Mouse (Mus musculus) neural tube, embryonic 14.5 days (tissue): ENCODE data around the gene Abhd12. TPM values are rescaled to one million over a fixed set of nuclear protein-coding genes. Genes with fewer than 3 reads are reported as not detected.

Experiments
- ATAC-seq: fragments of 200-750 bp; cut with Nextera tagmentation; 2 replicates; pipeline ENCODE4 v1.8.0; 2017; ENCODE audit warnings: low read depth, mild to moderate bottlenecking, moderate TSS enrichment, moderate library complexity
- H3K27ac ChIP-seq: fragments of 300-500 bp; sonication (generic); 2 replicates; pipeline ENCODE4 v1.5.1; 2014; ENCODE audit warnings: low read depth, mild to moderate bottlenecking, control low read depth, low read length, moderate library complexity, mixed read lengths
- H3K27me3 ChIP-seq: fragments of 300-500 bp; sonication (generic); 2 replicates; pipeline ENCODE4 v1.6.1; 2014; ENCODE audit warnings: low read length; ENCODE audit not compliant: control insufficient read depth, insufficient read depth
- H3K36me3 ChIP-seq: fragments of 300-500 bp; sonication (generic); 2 replicates; pipeline ENCODE4 v1.6.1; 2014; ENCODE audit warnings: low read length, mixed read lengths; ENCODE audit not compliant: control insufficient read depth, insufficient read depth
- H3K4me1 ChIP-seq: fragments of 300-500 bp; sonication (generic); 2 replicates; pipeline ENCODE4 v1.6.1; 2014; ENCODE audit warnings: low read length; ENCODE audit not compliant: control insufficient read depth, insufficient read depth
- H3K4me2 ChIP-seq: fragments of 300-500 bp; sonication (generic); 2 replicates; pipeline ENCODE4 v1.6.1; 2014; ENCODE audit warnings: mild to moderate bottlenecking, low read depth, low read length, control low read depth
- H3K4me3 ChIP-seq: fragments of 300-500 bp; sonication (generic); 2 replicates; pipeline ENCODE4 v1.5.1; 2014; ENCODE audit warnings: low read depth, low read length, control low read depth, mixed read lengths
- H3K9ac ChIP-seq: fragments of 300-500 bp; sonication (generic); replicated peaks from 2 replicates; pipeline ENCODE4 v1.6.1; 2014; ENCODE audit warnings: low read depth, mild to moderate bottlenecking, control low read depth, low read length, mixed read lengths
- H3K9me3 ChIP-seq: fragments of 300-500 bp; sonication (generic); 2 replicates; pipeline ENCODE4 v1.6.1; 2016; ENCODE audit warnings: low read length; ENCODE audit not compliant: control insufficient read depth
- WGBS: fragments of 180-500 bp; shearing (Covaris S2); extraction: QIAGEN DNeasy Blood & Tissue Kit; methylation state at CpG from one replicate; pipeline ENCODE4 v1.1.7; 2014; 5-methylcytosine and 5-hydroxymethylcytosine counted together
- polyA plus RNA-seq: library from polyadenylated mRNA; unstranded; fragments of >200 nt; fragmentation: Nextera tagmentation; extraction: Ambion mirVana; gene quantifications from 2 replicates; pipeline ENCODE4 v1.2.1, GENCODE M21; 2014

Gene Abhd12
- polyA plus RNA-seq, 1 experiment from 2014 or later = 135 TPM

DNA sequence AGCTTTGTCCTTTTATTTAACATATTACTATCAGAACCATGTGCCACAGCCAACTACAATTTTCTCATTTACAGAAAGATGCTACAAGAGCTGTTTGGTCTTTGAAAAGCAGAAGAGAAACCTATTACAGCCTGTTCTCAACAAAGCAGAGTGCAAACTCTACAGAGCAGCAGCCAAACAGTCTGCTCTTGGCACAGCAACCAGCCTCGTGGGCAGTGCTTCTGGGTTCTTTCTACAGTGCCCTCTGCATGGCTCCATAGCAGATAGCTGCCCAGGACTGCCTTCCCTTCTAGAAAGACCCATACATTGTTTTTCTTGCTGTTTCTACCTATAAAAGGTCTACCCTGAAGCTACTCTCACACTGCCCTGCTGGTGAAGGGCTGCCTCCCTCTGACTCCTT is 59.7 kb downstream of the Abhd12 start:
- Histone ChIP-seq H3K9me3 (no peaks in the 10 kb centered on the region), H3K36me3 (no peaks in the 10 kb centered on the region), H3K4me2 (no peak overlapping the region), H3K9ac (no peak overlapping the region), H3K27ac (no peak overlapping the region), H3K27me3 (no peaks in the 10 kb centered on the region), H3K4me1 (no peaks in the 10 kb centered on the region; the same call in 1 of the 2 replicates), H3K4me3 (no peak overlapping the region)
- ATAC-seq = no peak
- WGBS = 76% methylated on average over 1 of the region's 1 CpGs

DNA sequence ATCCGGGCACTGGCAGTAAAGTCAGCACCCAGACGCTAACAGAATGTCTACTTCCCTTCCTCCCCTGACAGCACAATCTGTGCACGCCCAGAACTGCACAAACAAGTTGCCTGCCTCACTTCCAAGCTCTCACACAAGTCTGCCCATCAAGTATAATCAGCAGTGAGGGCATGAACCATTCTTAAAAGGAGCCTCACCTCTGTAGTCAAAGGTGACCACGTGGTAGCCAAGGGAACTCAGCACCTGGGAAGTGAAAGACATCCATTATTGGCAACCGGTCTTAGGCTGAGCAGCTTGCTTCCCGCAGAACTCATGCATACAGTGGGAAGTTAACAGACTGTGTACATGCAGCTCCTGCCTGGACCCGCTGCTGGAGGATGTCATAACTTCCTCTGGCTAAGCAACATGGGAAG is 62.5 kb downstream of the Abhd12 start:
- Histone ChIP-seq H3K4me3 (no peak overlapping the region), H3K9ac (no peak overlapping the region), H3K27ac (no peak overlapping the region), H3K4me2 (no peak overlapping the region), H3K27me3 (no peaks in the 10 kb centered on the region), H3K9me3 (no peaks in the 10 kb centered on the region), H3K36me3 (no peaks in the 10 kb centered on the region; the same call in 1 of the 2 replicates), H3K4me1 (no peaks in the 10 kb centered on the region)
- ATAC-seq = no peak
- WGBS = 88% methylated on average over 7 of the region's 7 CpGs

DNA sequence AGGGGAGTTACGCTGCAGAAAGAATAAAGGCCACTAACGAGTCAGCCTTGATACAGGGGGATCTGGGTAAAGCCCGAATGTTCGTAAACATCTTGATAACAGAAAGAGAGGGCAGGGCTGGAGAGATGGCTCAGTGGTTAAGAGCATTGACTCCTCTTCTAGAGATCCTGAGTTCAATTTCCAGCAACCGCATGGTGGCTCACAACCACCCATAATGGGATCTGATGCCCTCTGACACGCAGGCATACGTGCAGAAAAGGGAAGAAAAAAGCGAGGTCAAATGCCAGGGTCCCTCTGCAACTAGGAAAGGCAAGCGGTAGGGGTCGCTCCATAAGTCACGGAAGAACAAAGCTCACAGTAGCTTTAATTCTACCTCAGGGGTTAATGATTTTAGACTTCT is 63.4 kb downstream of the Abhd12 start:
- H3K9me3 ChIP-seq = no peaks in the 10 kb centered on the region
- peaks cover under 1% of the 10 kb centered on the region for H3K36me3 ChIP-seq
- 54% methylated on average over 11 of the region's 11 CpGs for WGBS
- no peak overlapping the region for H3K27ac ChIP-seq
- no peak overlapping the region for H3K4me3 ChIP-seq
- H3K4me1 ChIP-seq = no peaks in the 10 kb centered on the region
- H3K4me2 ChIP-seq = no peak overlapping the region
- no peak overlapping the region for H3K9ac ChIP-seq
- no peaks in the 10 kb centered on the region for H3K27me3 ChIP-seq
- no peak for ATAC-seq

DNA sequence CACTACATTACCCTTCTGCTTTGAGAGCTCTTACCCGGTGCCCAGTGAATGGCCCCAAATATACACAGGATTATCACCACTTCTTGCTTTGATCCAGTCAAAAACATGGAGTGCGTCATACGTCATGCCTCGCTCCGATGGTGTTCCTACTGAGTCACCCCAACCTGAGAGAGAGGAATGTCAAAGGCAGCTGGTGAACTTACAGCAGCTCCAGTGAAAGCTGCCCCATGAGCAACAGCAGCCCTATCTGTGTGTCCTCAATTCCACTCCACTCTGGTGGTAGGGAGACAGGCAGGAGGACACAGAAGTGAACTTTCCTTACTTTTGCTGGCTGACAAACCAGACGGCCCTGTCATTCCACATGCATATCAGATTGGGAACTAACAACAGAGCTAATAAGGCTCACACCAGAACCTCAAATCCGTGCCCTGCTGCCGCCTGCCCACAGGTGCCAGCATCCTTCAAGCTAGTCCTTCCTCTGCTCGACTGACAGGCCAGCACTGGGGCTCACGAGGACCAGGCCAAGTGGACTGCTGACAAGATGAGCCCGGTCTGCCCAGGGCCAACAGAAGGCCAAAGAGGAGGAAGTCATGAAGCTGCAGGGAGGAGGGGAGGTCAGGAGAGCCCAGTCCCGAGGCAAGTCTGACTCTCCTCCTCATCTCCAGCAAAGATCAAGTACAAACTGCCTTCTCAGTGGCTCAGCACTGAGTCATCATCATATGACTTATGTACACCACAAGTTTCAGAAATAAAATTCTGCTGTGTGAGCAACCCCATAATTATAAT is 64.7 kb downstream of the Abhd12 start:
- H3K27ac ChIP-seq = no peak overlapping the region
- H3K27me3 ChIP-seq = no peaks in the 10 kb centered on the region
- peaks cover 10% of the 10 kb centered on the region for H3K36me3 ChIP-seq
- no peaks in the 10 kb centered on the region for H3K9me3 ChIP-seq
- no peak overlapping the region for H3K4me3 ChIP-seq
- H3K9ac ChIP-seq = no peak overlapping the region
- ATAC-seq = no peak
- WGBS = 89% methylated on average over 12 of the region's 12 CpGs
- H3K4me2 ChIP-seq = no peak overlapping the region
- no peaks in the 10 kb centered on the region for H3K4me1 ChIP-seq

DNA sequence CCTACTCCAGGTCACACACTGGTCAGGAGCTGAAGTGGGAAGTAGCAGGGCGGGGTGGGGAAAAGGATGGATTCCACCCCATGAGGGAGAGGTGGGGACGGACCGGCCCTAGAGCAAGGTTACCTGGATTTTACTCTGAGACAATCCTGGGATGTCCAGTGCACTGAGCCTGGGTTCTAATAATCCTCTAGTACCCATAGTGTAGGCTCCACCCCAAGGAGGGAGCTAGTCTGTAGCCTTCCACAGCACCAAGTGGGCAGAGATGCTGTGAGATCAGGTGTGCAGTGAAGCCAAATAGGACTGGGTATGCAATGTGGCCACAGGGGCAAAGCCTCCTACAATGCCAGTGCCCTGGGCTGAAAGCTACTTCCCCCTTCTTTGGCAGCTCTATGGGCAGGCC is 66.8 kb downstream of the Abhd12 start:
- no peaks in the 10 kb centered on the region for H3K4me1 ChIP-seq
- no peak overlapping the region for H3K4me2 ChIP-seq
- no peak overlapping the region for H3K9ac ChIP-seq
- no peak overlapping the region for H3K4me3 ChIP-seq
- no peaks in the 10 kb centered on the region for H3K9me3 ChIP-seq
- ATAC-seq = no peak
- 98% methylated on average over 3 of the region's 3 CpGs for WGBS
- no peaks in the 10 kb centered on the region for H3K27me3 ChIP-seq
- H3K27ac ChIP-seq = no peak overlapping the region
- H3K36me3 ChIP-seq = peaks cover 22% of the 10 kb centered on the region

DNA sequence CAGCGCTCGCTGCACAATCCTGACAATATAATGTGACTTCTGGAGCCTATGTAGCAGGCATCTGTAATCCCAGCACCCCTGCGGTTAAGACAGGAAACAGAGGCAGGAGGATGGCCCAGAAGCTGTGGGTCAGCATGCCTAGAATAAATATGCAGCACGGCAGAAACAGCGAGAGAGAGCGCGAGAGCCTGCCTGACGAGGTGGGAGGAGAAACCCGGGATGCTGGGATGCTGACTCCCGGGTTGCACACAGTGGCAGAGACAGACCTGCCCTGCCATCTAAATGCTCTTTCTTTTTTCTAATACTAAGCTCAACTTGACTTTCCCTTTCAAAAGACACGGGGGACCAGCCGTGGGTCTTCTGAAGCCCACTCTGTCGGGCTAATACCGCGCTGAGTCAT is 67.6 kb downstream of the Abhd12 start:
- no peak overlapping the region for H3K27ac ChIP-seq
- ATAC-seq = no peak
- H3K9me3 ChIP-seq = no peaks in the 10 kb centered on the region
- no peaks in the 10 kb centered on the region for H3K4me1 ChIP-seq
- no peak overlapping the region for H3K9ac ChIP-seq
- no peaks in the 10 kb centered on the region for H3K27me3 ChIP-seq
- no peak overlapping the region for H3K4me2 ChIP-seq
- peaks cover 30% of the 10 kb centered on the region for H3K36me3 ChIP-seq
- no peak overlapping the region for H3K4me3 ChIP-seq
- 75% methylated on average over 15 of the region's 15 CpGs for WGBS

DNA sequence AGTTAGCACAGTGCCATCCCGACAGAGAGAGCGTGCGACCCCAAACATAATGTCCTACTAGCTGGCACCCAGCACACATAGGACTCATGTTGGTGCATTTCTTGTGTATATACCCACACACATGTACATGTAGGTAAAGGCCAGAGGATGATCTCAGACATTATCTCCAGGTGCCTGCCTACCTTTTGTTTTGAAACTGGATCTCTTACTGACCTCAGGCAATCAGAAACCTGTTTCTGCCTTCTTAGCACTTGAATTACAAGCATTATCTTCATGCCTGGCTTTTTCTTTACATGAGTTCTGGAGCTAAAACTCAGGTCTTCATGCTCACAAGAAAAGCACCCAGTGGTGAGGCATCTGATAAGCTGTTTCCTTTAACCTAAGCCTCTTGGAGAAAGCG is 68.6 kb downstream of the Abhd12 start:
- no peak overlapping the region for H3K4me3 ChIP-seq
- no peak for ATAC-seq
- H3K4me2 ChIP-seq = no peak overlapping the region
- H3K9ac ChIP-seq = no peak overlapping the region
- WGBS = 93% methylated on average over 4 of the region's 4 CpGs
- H3K27me3 ChIP-seq = no peaks in the 10 kb centered on the region
- H3K9me3 ChIP-seq = no peaks in the 10 kb centered on the region
- H3K36me3 ChIP-seq = peaks cover 40% of the 10 kb centered on the region
- no peaks in the 10 kb centered on the region for H3K4me1 ChIP-seq
- H3K27ac ChIP-seq = no peak overlapping the region

DNA sequence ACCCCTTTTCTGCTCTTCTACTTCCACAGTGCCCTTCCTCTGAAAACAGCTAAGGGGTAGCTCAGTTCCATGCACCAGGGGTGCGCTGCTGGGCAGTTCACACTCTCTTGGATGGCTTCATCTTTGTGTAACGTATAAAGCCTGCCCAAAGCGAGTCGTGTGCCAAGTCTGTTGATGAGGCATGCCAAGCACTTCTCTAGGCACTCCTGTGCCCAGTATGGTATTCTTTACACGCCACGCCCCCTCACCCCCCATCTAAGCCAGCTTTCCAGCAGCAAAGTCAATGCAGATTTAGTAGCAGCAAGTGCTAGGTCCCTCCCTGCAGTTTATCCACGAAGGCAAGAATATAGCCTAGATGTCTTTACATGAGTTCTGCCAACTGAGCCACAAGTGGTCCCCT is 69.9 kb downstream of the Abhd12 start:
- no peaks in the 10 kb centered on the region for H3K27me3 ChIP-seq
- H3K27ac ChIP-seq = no peak overlapping the region
- H3K4me3 ChIP-seq = no peak overlapping the region
- peaks cover 51% of the 10 kb centered on the region for H3K36me3 ChIP-seq
- H3K4me1 ChIP-seq = no peaks in the 10 kb centered on the region
- 91% methylated on average over 7 of the region's 7 CpGs for whole genome bisulfite sequencing
- no peak overlapping the region for H3K4me2 ChIP-seq
- no peak for ATAC-seq
- H3K9ac ChIP-seq = no peak overlapping the region
- H3K9me3 ChIP-seq = no peaks in the 10 kb centered on the region

DNA sequence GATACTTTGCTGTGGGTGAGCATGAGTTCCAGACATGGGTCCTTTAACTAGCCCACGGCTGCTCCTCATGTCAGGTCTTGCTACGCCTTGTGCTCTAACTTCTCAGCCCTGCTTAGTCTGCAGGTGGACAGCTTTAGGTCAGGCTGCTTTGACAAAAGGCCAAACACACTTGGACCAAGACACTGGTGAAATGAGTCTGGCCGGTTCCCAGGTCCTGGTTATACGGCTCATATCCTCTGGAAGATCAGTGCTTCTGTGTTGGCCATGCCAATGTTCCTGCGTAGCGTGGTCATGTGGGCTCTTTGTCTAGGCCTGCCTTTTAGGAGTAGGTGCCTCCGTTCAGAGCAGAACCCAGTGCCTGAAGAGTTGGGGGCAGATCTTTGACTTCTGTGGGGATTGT is 72.5 kb downstream of the Abhd12 start:
- 95% methylated on average over 7 of the region's 7 CpGs for WGBS
- Histone ChIP-seq H3K4me2 (no peak overlapping the region), H3K27ac (no peak overlapping the region), H3K4me1 (no peaks in the 10 kb centered on the region), H3K9ac (no peak overlapping the region), H3K4me3 (no peak overlapping the region), H3K27me3 (no peaks in the 10 kb centered on the region), H3K9me3 (no peaks in the 10 kb centered on the region), H3K36me3 (peaks cover 68% of the 10 kb centered on the region)
- ATAC-seq = no peak
